Mouse (Mus musculus) heart, embryonic 11.5 days (tissue): ENCODE measurements around the gene Iqsec1. TPM values are rescaled to one million over a fixed set of nuclear protein-coding genes. Genes with fewer than 3 reads are reported as not detected.
"Not testable (repeated sequence)": the region's sequence is repeated elsewhere in the genome, so short reads cannot be mapped to it uniquely, and the experiment has no call there.

Experiments
- ATAC-seq: fragments of 200-750 bp; cut with Nextera tagmentation; replicated peaks from 2 replicates; pipeline ENCODE4 v1.8.0; 2017; ENCODE audit warnings: moderate library complexity; ENCODE audit not compliant: insufficient number of reproducible peaks, low FRiP score, low TSS enrichment
- H3K27ac ChIP-seq: fragments of 300-500 bp; sonication (generic); 2 replicates; pipeline ENCODE4 v1.5.1; 2014; ENCODE audit warnings: mild to moderate bottlenecking, low read depth, low read length
- H3K27me3 ChIP-seq: fragments of 300-500 bp; sonication (generic); 2 replicates; pipeline ENCODE4 v1.6.1; 2014; ENCODE audit warnings: mild to moderate bottlenecking, low read length, mixed read lengths; ENCODE audit not compliant: control insufficient read depth, insufficient read depth
- H3K36me3 ChIP-seq: fragments of 300-500 bp; sonication (generic); 2 replicates; pipeline ENCODE4 v1.6.1; 2014; ENCODE audit warnings: mild to moderate bottlenecking, low read length, moderate library complexity, mixed read lengths; ENCODE audit not compliant: control insufficient read depth, insufficient read depth
- H3K4me1 ChIP-seq: fragments of 300-500 bp; sonication (generic); 2 replicates; pipeline ENCODE4 v1.6.1; 2014; ENCODE audit warnings: low read length; ENCODE audit not compliant: control insufficient read depth, insufficient read depth
- H3K4me2 ChIP-seq: fragments of 300-500 bp; sonication (generic); 2 replicates; pipeline ENCODE4 v1.6.1; 2014; ENCODE audit warnings: mild to moderate bottlenecking, moderate library complexity
- H3K4me3 ChIP-seq: fragments of 300-500 bp; sonication (generic); 2 replicates; pipeline ENCODE4 v1.5.1; 2014; ENCODE audit warnings: low read depth, low read length
- H3K9ac ChIP-seq: fragments of 300-500 bp; sonication (generic); 2 replicates; pipeline ENCODE4 v1.6.1; 2014; ENCODE audit warnings: mild to moderate bottlenecking, low read depth, low read length, moderate library complexity
- H3K9me3 ChIP-seq: fragments of 300-500 bp; sonication (generic); replicated peaks from 2 replicates; pipeline ENCODE4 v1.6.1; 2016; ENCODE audit warnings: low read length; ENCODE audit not compliant: control insufficient read depth
- WGBS: fragments of 180-500 bp; shearing (Covaris S2); extraction: QIAGEN DNeasy Blood & Tissue Kit; methylation state at CpG from one replicate; pipeline ENCODE4 v1.1.7; 2014; ENCODE audit not compliant: insufficient replicate concordance; 5-methylcytosine and 5-hydroxymethylcytosine counted together
- polyA plus RNA-seq: library from polyadenylated mRNA; unstranded; fragments of >200 nt; fragmentation: Nextera tagmentation; extraction: Ambion mirVana; gene quantifications from 2 replicates; pipeline ENCODE4 v1.2.1, GENCODE M21; 2014

The Iqsec1 gene
- polyA plus RNA-seq, 1 experiment from 2014 or later, result 18.1 TPM

DNA sequence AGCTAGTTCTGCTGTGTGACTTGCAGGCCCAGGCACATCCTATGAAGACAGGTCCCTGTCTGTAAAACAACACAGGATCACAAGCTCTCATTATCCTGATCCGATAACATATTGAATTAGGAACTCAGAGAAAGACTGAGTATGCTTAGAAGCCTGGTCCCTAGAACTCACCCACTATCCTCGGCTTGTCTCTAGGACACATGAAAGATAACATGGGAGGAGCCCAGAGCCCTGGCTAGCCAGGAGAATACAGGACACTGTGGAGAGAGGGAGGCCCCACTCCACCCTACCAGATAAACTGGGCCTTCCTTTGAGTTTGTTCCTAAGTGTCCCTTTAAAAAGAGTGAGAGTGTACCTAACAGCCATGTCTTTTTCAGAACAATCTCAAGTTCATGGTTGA, 328.6 kb downstream of the Iqsec1 start:
- peaks cover 27% of the 10 kb centered on the region for H3K4me1 ChIP-seq
- WGBS, result 39% methylated on average over 2 of the region's 2 CpGs
- peaks cover 3% of the 10 kb centered on the region for H3K36me3 ChIP-seq
- no peak overlapping the region for H3K9ac ChIP-seq
- H3K4me2 ChIP-seq, result no peak overlapping the region
- H3K9me3 ChIP-seq, result no peaks in the 10 kb centered on the region
- H3K27ac ChIP-seq, result peak overlapping the region; percentile 62; the same call in 1 of the 2 replicates
- no peaks in the 10 kb centered on the region for H3K27me3 ChIP-seq
- ATAC-seq, result 0 out of 2 replicates have a peak, but pooled peaks have one; percentile 53
- no peak overlapping the region for H3K4me3 ChIP-seq

- not testable (repeated sequence) for H3K9ac ChIP-seq, H3K27me3 ChIP-seq, H3K36me3 ChIP-seq, H3K4me3 ChIP-seq, H3K27ac ChIP-seq, ATAC-seq, H3K4me2 ChIP-seq, H3K9me3 ChIP-seq
- H3K4me1 ChIP-seq, result peaks cover 23% of the 10 kb centered on the region
- 56% methylated on average over 2 of the region's 2 CpGs for WGBS
Observed at GRCm38 (mm10) chr6:90656344-90656850, 332.1 kb downstream of the Iqsec1 start.

- Histone ChIP-seq H3K4me1 (no peaks in the 10 kb centered on the region), H3K9me3 (no peaks in the 10 kb centered on the region), H3K4me2 (no peak overlapping the region), H3K9ac (no peak overlapping the region), H3K4me3 (no peak overlapping the region), H3K27me3 (no peaks in the 10 kb centered on the region), H3K27ac (no peak overlapping the region), H3K36me3 (no peaks in the 10 kb centered on the region)
- ATAC-seq, result no peak
- WGBS, result 30% methylated on average over 2 of the region's 2 CpGs
Observed at GRCm38 (mm10) chr6:90653736-90654135, 334.7 kb downstream of the Iqsec1 start.

DNA sequence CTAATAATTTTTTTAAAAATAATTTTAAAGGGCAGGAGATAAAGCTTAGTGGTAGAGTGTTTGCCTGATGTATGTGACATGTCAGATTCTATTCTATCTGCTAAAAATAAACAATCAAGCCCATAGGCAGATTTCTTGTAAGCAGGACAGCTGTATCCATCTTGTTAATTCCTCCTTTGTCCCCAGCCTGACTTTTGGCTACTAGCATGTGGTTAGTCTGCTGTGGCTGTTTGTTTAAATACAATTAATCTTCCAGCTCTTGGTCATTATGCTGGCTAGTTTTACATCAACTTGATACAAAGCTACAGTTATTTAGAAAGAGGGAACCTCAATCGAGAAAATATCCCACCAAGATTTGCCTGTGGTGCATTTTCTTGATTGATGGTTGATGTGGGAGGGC, 337.9 kb downstream of the Iqsec1 start:
- Histone ChIP-seq H3K27ac (no peak overlapping the region), H3K4me3 (no peak overlapping the region), H3K36me3 (no peaks in the 10 kb centered on the region; the same call in 1 of the 2 replicates), H3K9me3 (no peaks in the 10 kb centered on the region), H3K4me2 (no peak overlapping the region), H3K4me1 (no peaks in the 10 kb centered on the region), H3K27me3 (no peaks in the 10 kb centered on the region), H3K9ac (no peak overlapping the region)
- 62% methylated on average over 1 of the region's 1 CpGs for WGBS
- ATAC-seq, result no peak

DNA sequence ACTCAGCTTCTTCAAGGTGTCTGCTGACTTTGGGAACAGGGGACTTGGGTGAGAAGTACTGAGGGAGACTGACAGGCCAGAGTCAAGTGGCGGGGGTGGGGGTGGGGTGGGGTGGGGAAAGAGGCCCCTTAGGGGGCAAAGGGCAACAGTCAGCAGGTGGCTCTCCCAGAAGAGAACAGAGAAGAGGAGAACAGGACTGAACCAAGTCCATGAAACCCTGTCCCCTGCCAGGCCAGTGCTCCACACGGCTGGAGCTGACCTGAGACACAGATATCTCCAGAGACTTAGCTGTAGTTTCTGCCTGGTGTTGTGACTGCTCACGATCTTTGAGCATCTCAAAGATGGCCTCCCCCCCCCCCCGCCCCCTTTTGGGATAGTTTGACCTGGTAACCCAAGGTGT, 339.2 kb downstream of the Iqsec1 start:
- no peaks in the 10 kb centered on the region; the same call in 1 of the 2 replicates for H3K36me3 ChIP-seq
- no peaks in the 10 kb centered on the region for H3K9me3 ChIP-seq
- no peaks in the 10 kb centered on the region for H3K4me1 ChIP-seq
- no peaks in the 10 kb centered on the region for H3K27me3 ChIP-seq
- no peak overlapping the region for H3K4me3 ChIP-seq
- H3K9ac ChIP-seq, result no peak overlapping the region
- 58% methylated on average over 4 of the region's 4 CpGs for WGBS
- no peak overlapping the region for H3K4me2 ChIP-seq
- no peak for ATAC-seq
- H3K27ac ChIP-seq, result no peak overlapping the region

GRCm38 (mm10) chr6:90648391-90648790, 340.1 kb downstream of the Iqsec1 start:
- Histone ChIP-seq H3K27ac (no peak overlapping the region), H3K27me3 (no peaks in the 10 kb centered on the region), H3K36me3 (no peaks in the 10 kb centered on the region; the same call in 1 of the 2 replicates), H3K4me3 (no peak overlapping the region), H3K9me3 (no peaks in the 10 kb centered on the region), H3K4me1 (no peaks in the 10 kb centered on the region), H3K9ac (no peak overlapping the region), H3K4me2 (no peak overlapping the region)
- ATAC-seq, result no peak
- 89% methylated on average over 6 of the region's 6 CpGs for WGBS

DNA sequence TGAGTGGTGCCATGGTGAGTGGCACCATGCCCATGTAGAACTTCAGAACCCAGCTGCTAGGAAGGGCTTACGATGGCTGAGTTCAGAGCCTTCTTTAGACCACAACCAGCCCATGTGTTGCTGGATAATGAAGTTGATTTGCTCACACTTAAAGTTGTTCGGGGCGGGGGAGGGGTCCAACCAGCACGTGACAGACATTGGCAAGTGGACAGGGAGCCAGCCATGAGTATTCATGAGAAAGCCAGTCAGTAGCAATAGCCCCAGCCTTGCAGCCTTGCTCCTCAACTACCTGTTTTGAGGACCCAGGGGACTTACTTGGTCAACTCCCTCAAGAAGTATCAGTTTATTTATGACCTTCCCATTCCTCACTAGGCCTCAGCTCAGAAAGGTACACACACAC, 343.5 kb downstream of the Iqsec1 start:
- Histone ChIP-seq H3K27me3 (no peaks in the 10 kb centered on the region), H3K9ac (no peak overlapping the region), H3K4me3 (no peak overlapping the region), H3K4me1 (no peaks in the 10 kb centered on the region), H3K4me2 (no peak overlapping the region), H3K36me3 (no peaks in the 10 kb centered on the region; the same call in 1 of the 2 replicates), H3K27ac (no peak overlapping the region), H3K9me3 (no peaks in the 10 kb centered on the region)
- WGBS, result 77% methylated on average over 4 of the region's 4 CpGs
- ATAC-seq, result no peak

DNA sequence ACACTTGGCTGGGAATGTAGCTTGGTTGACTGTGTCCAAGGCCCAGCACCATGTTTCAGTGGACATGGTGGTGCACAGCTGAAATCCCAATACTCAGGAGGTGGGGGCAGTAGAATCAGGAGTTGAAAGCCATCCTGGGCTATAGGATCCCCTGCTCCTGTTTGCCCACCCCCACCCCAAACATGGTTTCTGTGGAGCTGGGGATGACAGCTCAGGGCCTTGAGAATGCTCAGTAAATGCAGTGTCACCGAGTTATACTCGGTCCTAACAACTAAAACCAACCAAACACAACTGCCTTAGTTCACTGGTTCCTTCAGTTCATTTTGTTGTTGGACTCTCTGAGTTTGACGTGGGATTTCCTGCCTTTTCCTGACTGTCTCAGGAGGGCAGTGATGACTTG, 345.4 kb downstream of the Iqsec1 start:
- no peaks in the 10 kb centered on the region for H3K4me1 ChIP-seq
- H3K36me3 ChIP-seq, result no peaks in the 10 kb centered on the region; the same call in 1 of the 2 replicates
- no peaks in the 10 kb centered on the region for H3K27me3 ChIP-seq
- no peak overlapping the region for H3K4me2 ChIP-seq
- ATAC-seq, result no peak
- H3K27ac ChIP-seq, result no peak overlapping the region
- H3K9me3 ChIP-seq, result no peaks in the 10 kb centered on the region
- no peak overlapping the region for H3K4me3 ChIP-seq
- 79% methylated on average over 3 of the region's 3 CpGs for WGBS
- H3K9ac ChIP-seq, result no peak overlapping the region

- Histone ChIP-seq H3K4me2 (no peak overlapping the region), H3K36me3 (no peaks in the 10 kb centered on the region), H3K9me3 (no peaks in the 10 kb centered on the region), H3K27ac (no peak overlapping the region), H3K4me3 (no peak overlapping the region), H3K9ac (no peak overlapping the region), H3K27me3 (no peaks in the 10 kb centered on the region), H3K4me1 (no peaks in the 10 kb centered on the region)
- WGBS, result 76% methylated on average over 3 of the region's 3 CpGs
- no peak for ATAC-seq
Observed at GRCm38 (mm10) chr6:90635611-90636010, 352.9 kb downstream of the Iqsec1 start.
